Mouse (Mus musculus) midbrain, postnatal 0 days (tissue): ENCODE results near the gene Csf2rb. TPM values are rescaled to one million over a fixed set of nuclear protein-coding genes. Genes with fewer than 3 reads are reported as not detected.

ENCODE experiments used
- ATAC-seq: fragments of 200-750 bp; cut with Nextera tagmentation; 2 replicates; pipeline ENCODE4 v1.8.0; 2017; ENCODE audit warnings: moderate number of reproducible peaks, mild to moderate bottlenecking, moderate TSS enrichment, moderate library complexity; ENCODE audit not compliant: low FRiP score
- DNase-seq: peaks from one replicate; pipeline ENCODE4 v3.0.0-alpha.2; 2015; ENCODE audit warnings: low spot score
- H3K27ac ChIP-seq: fragments of 300-500 bp; sonication (generic); 2 replicates; pipeline ENCODE4 v1.5.1; 2014; ENCODE audit warnings: low read depth, mild to moderate bottlenecking, low read length, mixed read lengths
- H3K27me3 ChIP-seq: fragments of 300-500 bp; sonication (generic); 2 replicates; pipeline ENCODE4 v1.6.1; 2014; ENCODE audit warnings: low read length, control low read depth, mixed read lengths; ENCODE audit not compliant: insufficient read depth
- H3K36me3 ChIP-seq: fragments of 300-500 bp; sonication (generic); 2 replicates; pipeline ENCODE4 v1.6.1; 2014; ENCODE audit warnings: low read length, control low read depth, mixed read lengths; ENCODE audit not compliant: insufficient read depth
- H3K4me1 ChIP-seq: fragments of 300-500 bp; sonication (generic); 2 replicates; pipeline ENCODE4 v1.6.1; 2014; ENCODE audit warnings: mild to moderate bottlenecking, control low read depth, antibody characterized with exemption, low read length, mixed read lengths; ENCODE audit not compliant: insufficient read depth
- H3K4me2 ChIP-seq: fragments of 300-500 bp; sonication (generic); 2 replicates; pipeline ENCODE4 v1.6.1; 2014; ENCODE audit warnings: low read depth, mild to moderate bottlenecking, low read length, mixed read lengths; ENCODE audit not compliant: poor library complexity, severe bottlenecking
- H3K4me3 ChIP-seq: fragments of 300-500 bp; sonication (generic); 2 replicates; pipeline ENCODE4 v1.5.1; 2014; ENCODE audit warnings: low read depth, mild to moderate bottlenecking, low read length, moderate library complexity
- H3K9ac ChIP-seq: fragments of 300-500 bp; sonication (generic); replicated peaks from 2 replicates; pipeline ENCODE4 v1.6.1; 2014; ENCODE audit warnings: mild to moderate bottlenecking, low read length, moderate library complexity, mixed read lengths; ENCODE audit not compliant: poor library complexity, severe bottlenecking
- H3K9me3 ChIP-seq: fragments of 300-500 bp; sonication (generic); 2 replicates; pipeline ENCODE4 v1.6.1; 2016; ENCODE audit warnings: low read length, control low read depth
- CTCF ChIP-seq: IDR thresholded peaks from 2 replicates; pipeline ENCODE4 v1.5.1; 2016; ENCODE audit warnings: antibody characterized with exemption, mild to moderate bottlenecking
- WGBS: fragments of 180-500 bp; shearing (Covaris S2); extraction: QIAGEN DNeasy Blood & Tissue Kit; methylation state at CpG from one replicate; pipeline ENCODE4 v1.1.7; 2014; 5-methylcytosine and 5-hydroxymethylcytosine counted together
- polyA plus RNA-seq: library from polyadenylated mRNA; unstranded; fragments of >200 nt; fragmentation: Nextera tagmentation; extraction: Ambion mirVana; gene quantifications from 2 replicates; pipeline ENCODE4 v1.2.1, GENCODE M21; 2015
- total RNA-seq: library from RNA; depleted of rRNA; stranded (reverse); fragments of >200 nt; gene quantifications from 2 replicates; pipeline ENCODE4 v1.2.3, GENCODE M21; 2014

Csf2rb gene
- total and polyA plus RNA-seq, 2 experiments from 2014 or later, result 0.90 to 1.7 TPM

GRCm38 (mm10) chr15:78384220-78385116 is 58.9 kb downstream of the Csf2rb start:
- no peaks in the 10 kb centered on the region for H3K4me1 ChIP-seq
- H3K27me3 ChIP-seq, result 0 out of 2 replicates have a peak, but pooled peaks cover 4% of the 10 kb centered on the region
- no peak overlapping the region for H3K4me3 ChIP-seq
- H3K27ac ChIP-seq, result peak overlapping the region; percentile 51; the same call in 1 of the 2 replicates
- no peaks in the 10 kb centered on the region for H3K9me3 ChIP-seq
- DNase-seq (peak; percentile 75), ATAC-seq (peak; percentile 70)
- TF ChIP-seq CTCF, result no peak
- WGBS, result 62% methylated on average over 7 of the region's 7 CpGs
- no peak overlapping the region for H3K9ac ChIP-seq
- H3K36me3 ChIP-seq, result no peaks in the 10 kb centered on the region
- H3K4me2 ChIP-seq, result no peak overlapping the region

- TF ChIP-seq CTCF, result no peak
- Histone ChIP-seq H3K27ac (0 out of 2 replicates have a peak overlapping the region, but pooled peaks have one; percentile 51), H3K36me3 (no peaks in the 10 kb centered on the region), H3K27me3 (0 out of 2 replicates have a peak, but pooled peaks cover 4% of the 10 kb centered on the region), H3K4me3 (no peak overlapping the region), H3K9ac (no peak overlapping the region), H3K9me3 (no peaks in the 10 kb centered on the region), H3K4me2 (no peak overlapping the region), H3K4me1 (no peaks in the 10 kb centered on the region)
- ATAC-seq, result no peak
- no peak for DNase-seq
- WGBS, result 94% methylated on average over 1 of the region's 1 CpGs
Measured at GRCm38 (mm10) chr15:78385564-78385963, 60.0 kb downstream of the Csf2rb start.

- DNase-seq, result no peak
- Histone ChIP-seq H3K27ac (no peak overlapping the region), H3K4me1 (no peaks in the 10 kb centered on the region), H3K4me2 (no peak overlapping the region), H3K9me3 (no peaks in the 10 kb centered on the region), H3K27me3 (0 out of 2 replicates have a peak, but pooled peaks cover 4% of the 10 kb centered on the region), H3K4me3 (no peak overlapping the region), H3K9ac (no peak overlapping the region), H3K36me3 (no peaks in the 10 kb centered on the region)
- no peak for ATAC-seq
- TF ChIP-seq CTCF, result no peak
- WGBS, result 89% methylated on average over 3 of the region's 3 CpGs
Measured at GRCm38 (mm10) chr15:78390855-78391254, 65.3 kb downstream of the Csf2rb start.

- H3K9ac ChIP-seq, result no peak within 1 kb of the TSS
- DNase-seq (no peak), ATAC-seq (no peak)
- WGBS, result 82% methylated on average over 8 of the region's 8 CpGs
- H3K4me1 ChIP-seq, result no peaks in the 10 kb centered on the region
- TF ChIP-seq CTCF, result no peak
- no peak within 1 kb of the TSS for H3K4me2 ChIP-seq
- H3K4me3 ChIP-seq, result no peak within 1 kb of the TSS
- H3K36me3 ChIP-seq, result no peaks in the 10 kb centered on the region
- no peaks in the 10 kb centered on the region for H3K9me3 ChIP-seq
- H3K27me3 ChIP-seq, result no peaks in the 10 kb centered on the region
- H3K27ac ChIP-seq, result no peak within 1 kb of the TSS
Measured at GRCm38 (mm10) chr15:78395478-78395962, 70.0 kb downstream of the Csf2rb start, which contains the start of gene Tex33. Gene Tex33 (minus strand): TSS chr15:78395912.

- Histone ChIP-seq H3K27ac (no peak overlapping the region), H3K9ac (no peak overlapping the region), H3K36me3 (no peaks in the 10 kb centered on the region), H3K9me3 (no peaks in the 10 kb centered on the region), H3K4me1 (0 out of 2 replicates have a peak, but pooled peaks cover 6% of the 10 kb centered on the region), H3K4me3 (no peak overlapping the region), H3K27me3 (no peaks in the 10 kb centered on the region), H3K4me2 (no peak overlapping the region)
- DNase-seq (peak; percentile 70), ATAC-seq (no peak)
- WGBS, result 65% methylated on average over 6 of the region's 6 CpGs
- TF ChIP-seq CTCF, result no peak
Measured at GRCm38 (mm10) chr15:78401345-78401744, 75.8 kb downstream of the Csf2rb start.

- Histone ChIP-seq H3K4me1 (0 out of 2 replicates have a peak, but pooled peaks cover 6% of the 10 kb centered on the region), H3K36me3 (no peaks in the 10 kb centered on the region), H3K4me2 (no peak overlapping the region), H3K9me3 (no peaks in the 10 kb centered on the region), H3K9ac (no peak overlapping the region), H3K4me3 (no peak overlapping the region), H3K27me3 (no peaks in the 10 kb centered on the region), H3K27ac (peak overlapping the region; percentile 57; the same call in 1 of the 2 replicates)
- ATAC-seq, result no peak
- WGBS, result 64% methylated on average over 4 of the region's 4 CpGs
- no peak for TF ChIP-seq CTCF
- DNase-seq, result peak; percentile 64
Measured at GRCm38 (mm10) chr15:78401921-78402320, 76.4 kb downstream of the Csf2rb start.
